Mouse (Mus musculus): ENCODE results near the gene Itm2b.

DNA sequence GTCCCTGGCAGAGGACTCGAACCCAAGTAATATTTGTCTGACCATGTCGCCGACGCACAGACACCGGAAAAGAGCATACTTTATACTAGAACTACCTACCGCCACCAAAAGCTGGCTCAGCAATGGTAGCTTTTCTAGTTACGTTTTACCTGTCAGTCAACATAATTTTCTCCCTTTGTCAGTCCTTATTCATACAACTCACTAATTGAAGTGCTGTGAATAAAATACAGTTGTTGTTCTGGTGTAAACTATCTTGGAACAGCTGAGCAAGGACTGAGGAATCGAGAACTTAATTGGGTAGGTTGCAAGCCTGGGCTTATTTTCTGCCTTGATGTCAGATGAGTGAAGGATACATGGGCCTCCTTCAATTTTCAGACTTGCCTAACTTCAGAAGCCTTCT, 58.6 kb downstream of the Itm2b start:
- TF ChIP-seq CTCF (IDR thresholded peaks at IDR 0.05; ENCODE audit: borderline replicate concordance, insufficient read depth, low read depth, low read length): no peak
- TF ChIP-seq POLR2A (IDR thresholded peaks at IDR 0.05; ENCODE audit: borderline replicate concordance, insufficient read depth, low read length): no peak
